Mouse (Mus musculus): Measurements from ENCODE around the gene Elp1. TPM values are rescaled to one million over a fixed set of nuclear protein-coding genes. Genes with fewer than 3 reads are reported as not detected.

The Elp1 gene
- polyA plus RNA-seq (2015; fragmentation: Nextera tagmentation; extraction: Ambion mirVana), result 64.7 and 68.7 TPM in 2 replicates

GRCm38 (mm10) chr4:56801907-56802668 lies at the start of gene Elp1, which contains the start of gene Fam206a:
Gene Elp1 (minus strand): TSS chr4:56802331.
Gene Fam206a (plus strand): TSS chr4:56802345.
- ATAC-seq, result peak; percentile 97
- H3K27me3 ChIP-seq (replicated peaks; ENCODE audit: control insufficient read depth, insufficient read depth, low read length), result no peaks in the 10 kb centered on the region
- H3K9me3 ChIP-seq (ENCODE audit: control insufficient read depth, low read length), result no peaks in the 10 kb centered on the region
- H3K4me1 ChIP-seq (replicated peaks; ENCODE audit: control insufficient read depth, insufficient read depth, low read length), result peaks cover 24% of the 10 kb centered on the region
- under 1% methylated on average over 72 of the region's 72 CpGs for WGBS
- H3K9ac ChIP-seq (replicated peaks; ENCODE audit: low read depth, low read length), result peak within 1 kb of the TSS; percentile 86
- peaks cover 25% of the 10 kb centered on the region for H3K36me3 ChIP-seq (ENCODE audit: control insufficient read depth, insufficient read depth)
- peak within 1 kb of the TSS; percentile 94 for H3K4me2 ChIP-seq (ENCODE audit: low read length)
- H3K27ac ChIP-seq (ENCODE audit: low read length), result peak within 1 kb of the TSS; percentile 87
- H3K4me3 ChIP-seq (replicated peaks; ENCODE audit: low read length), result peak within 1 kb of the TSS; percentile 89

DNA sequence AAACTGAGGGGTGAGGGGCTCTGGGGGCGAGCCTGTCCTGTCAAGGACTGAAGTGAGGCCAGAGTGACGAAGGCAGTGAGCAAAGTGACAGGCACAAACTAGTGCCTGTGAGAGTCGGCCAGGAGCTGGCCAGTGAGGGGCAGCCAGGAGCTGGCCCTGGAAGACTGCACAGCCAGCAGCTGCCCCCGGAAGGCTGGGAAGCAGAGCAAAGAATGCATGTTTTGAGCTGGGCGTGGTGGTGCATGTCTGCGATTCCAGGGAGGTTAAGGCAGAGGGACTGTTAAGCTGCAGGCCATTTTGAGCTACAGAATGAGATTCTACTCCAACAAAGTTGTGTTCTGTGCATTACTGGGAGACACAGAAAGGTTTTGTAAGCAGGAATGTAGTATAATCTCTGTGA lies 48.6 kb upstream of the Elp1 start:
- no peak overlapping the region for H3K27ac ChIP-seq (ENCODE audit: low read length)
- 37% methylated on average over 6 of the region's 6 CpGs for WGBS
- ATAC-seq, result no peak
- no peaks in the 10 kb centered on the region for H3K27me3 ChIP-seq (replicated peaks; ENCODE audit: control insufficient read depth, insufficient read depth, low read length)
- no peak overlapping the region for H3K4me3 ChIP-seq (replicated peaks; ENCODE audit: low read length)
- H3K9ac ChIP-seq (replicated peaks; ENCODE audit: low read depth, low read length), result no peak overlapping the region
- no peaks in the 10 kb centered on the region for H3K9me3 ChIP-seq (ENCODE audit: control insufficient read depth, low read length)
- no peak overlapping the region for H3K4me2 ChIP-seq (ENCODE audit: low read length)
- no peaks in the 10 kb centered on the region for H3K36me3 ChIP-seq (ENCODE audit: control insufficient read depth, insufficient read depth)
- no peaks in the 10 kb centered on the region for H3K4me1 ChIP-seq (replicated peaks; ENCODE audit: control insufficient read depth, insufficient read depth, low read length)

DNA sequence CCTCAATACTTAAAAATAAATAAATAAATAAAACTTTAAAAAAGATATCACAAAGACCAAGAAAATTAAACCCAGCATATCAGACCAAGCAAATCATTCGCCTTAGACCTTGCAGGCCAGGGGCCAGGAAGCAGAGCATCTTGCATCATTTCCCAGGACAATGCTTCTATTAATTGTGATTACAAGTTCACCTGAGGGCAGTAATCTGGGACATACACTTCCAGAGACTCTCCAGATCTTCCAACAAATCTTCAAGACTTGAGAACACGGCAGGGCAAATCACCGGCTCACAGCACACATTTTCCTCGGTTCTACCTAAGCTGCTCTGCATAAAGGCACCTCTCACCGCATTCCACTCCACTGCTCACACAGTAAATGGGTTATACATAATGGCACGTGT lies 45.9 kb upstream of the Elp1 start:
- Histone ChIP-seq H3K9ac (replicated peaks; ENCODE audit: low read depth, low read length) (no peak overlapping the region), H3K4me3 (replicated peaks; ENCODE audit: low read length) (no peak overlapping the region), H3K9me3 (ENCODE audit: control insufficient read depth, low read length) (no peaks in the 10 kb centered on the region; the same call in 1 of the 2 replicates), H3K4me2 (ENCODE audit: low read length) (no peak overlapping the region), H3K36me3 (ENCODE audit: control insufficient read depth, insufficient read depth) (peaks cover 7% of the 10 kb centered on the region; the same call in 1 of the 2 replicates), H3K27me3 (replicated peaks; ENCODE audit: control insufficient read depth, insufficient read depth, low read length) (no peaks in the 10 kb centered on the region), H3K4me1 (replicated peaks; ENCODE audit: control insufficient read depth, insufficient read depth, low read length) (no peaks in the 10 kb centered on the region), H3K27ac (ENCODE audit: low read length) (no peak overlapping the region)
- 86% methylated on average over 6 of the region's 6 CpGs for WGBS
- no peak for ATAC-seq

GRCm38 (mm10) chr4:56847400-56847799 lies 45.3 kb upstream of the Elp1 start:
- Histone ChIP-seq H3K4me2 (ENCODE audit: low read length) (no peak overlapping the region), H3K27ac (ENCODE audit: low read length) (no peak overlapping the region), H3K4me1 (replicated peaks; ENCODE audit: control insufficient read depth, insufficient read depth, low read length) (no peaks in the 10 kb centered on the region), H3K36me3 (ENCODE audit: control insufficient read depth, insufficient read depth) (peaks cover 7% of the 10 kb centered on the region; the same call in 1 of the 2 replicates), H3K9ac (replicated peaks; ENCODE audit: low read depth, low read length) (no peak overlapping the region), H3K27me3 (replicated peaks; ENCODE audit: control insufficient read depth, insufficient read depth, low read length) (no peaks in the 10 kb centered on the region), H3K4me3 (replicated peaks; ENCODE audit: low read length) (no peak overlapping the region), H3K9me3 (ENCODE audit: control insufficient read depth, low read length) (no peaks in the 10 kb centered on the region; the same call in 1 of the 2 replicates)
- ATAC-seq, result no peak
- WGBS, result 92% methylated on average over 3 of the region's 3 CpGs

DNA sequence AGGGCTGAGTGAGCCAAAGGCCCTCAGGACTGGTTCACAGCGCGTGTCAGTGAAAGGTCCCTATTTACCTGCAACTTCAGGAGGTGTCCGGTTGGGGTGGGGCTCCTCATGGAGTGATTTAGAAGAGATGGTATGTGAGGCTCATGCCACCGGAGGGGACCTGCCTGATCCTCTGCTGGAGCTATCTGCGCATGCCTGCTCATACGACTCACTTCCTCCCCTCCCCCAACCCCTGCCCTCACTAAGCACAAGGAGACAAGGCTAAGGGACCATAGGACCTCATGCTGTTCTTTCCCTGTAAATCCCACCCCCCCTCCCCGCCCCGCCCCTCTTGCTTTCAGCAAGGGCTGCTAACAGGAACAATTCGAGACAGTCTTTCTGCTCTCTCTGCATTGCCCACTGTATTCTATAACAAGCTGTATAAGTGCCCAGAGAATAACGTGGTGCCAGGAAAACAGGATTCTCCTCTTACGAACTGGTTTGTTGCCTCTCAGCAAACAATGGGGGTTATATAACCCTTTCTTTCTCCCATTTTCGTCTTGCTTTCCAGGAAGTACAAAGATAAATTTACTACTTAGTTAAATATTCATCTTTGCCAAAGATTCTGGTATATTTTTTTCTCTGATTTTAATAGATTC lies 43.9 kb upstream of the Elp1 start:
- H3K36me3 ChIP-seq (ENCODE audit: control insufficient read depth, insufficient read depth), result peaks cover 7% of the 10 kb centered on the region; the same call in 1 of the 2 replicates
- no peak overlapping the region for H3K4me3 ChIP-seq (replicated peaks; ENCODE audit: low read length)
- H3K27ac ChIP-seq (ENCODE audit: low read length), result no peak overlapping the region
- no peaks in the 10 kb centered on the region for H3K27me3 ChIP-seq (replicated peaks; ENCODE audit: control insufficient read depth, insufficient read depth, low read length)
- H3K4me2 ChIP-seq (ENCODE audit: low read length), result no peak overlapping the region
- H3K9ac ChIP-seq (replicated peaks; ENCODE audit: low read depth, low read length), result no peak overlapping the region
- H3K9me3 ChIP-seq (ENCODE audit: control insufficient read depth, low read length), result no peaks in the 10 kb centered on the region; the same call in 1 of the 2 replicates
- 59% methylated on average over 12 of the region's 12 CpGs for WGBS
- H3K4me1 ChIP-seq (replicated peaks; ENCODE audit: control insufficient read depth, insufficient read depth, low read length), result no peaks in the 10 kb centered on the region
- ATAC-seq, result no peak

GRCm38 (mm10) chr4:56844911-56845310 lies 42.8 kb upstream of the Elp1 start:
- Histone ChIP-seq H3K4me3 (replicated peaks; ENCODE audit: low read length) (no peak overlapping the region), H3K4me2 (ENCODE audit: low read length) (no peak overlapping the region), H3K36me3 (ENCODE audit: control insufficient read depth, insufficient read depth) (peaks cover 7% of the 10 kb centered on the region), H3K27ac (ENCODE audit: low read length) (no peak overlapping the region), H3K4me1 (replicated peaks; ENCODE audit: control insufficient read depth, insufficient read depth, low read length) (no peaks in the 10 kb centered on the region), H3K9me3 (ENCODE audit: control insufficient read depth, low read length) (no peaks in the 10 kb centered on the region; the same call in 1 of the 2 replicates), H3K27me3 (replicated peaks; ENCODE audit: control insufficient read depth, insufficient read depth, low read length) (no peaks in the 10 kb centered on the region), H3K9ac (replicated peaks; ENCODE audit: low read depth, low read length) (no peak overlapping the region)
- no peak for ATAC-seq
- WGBS, result 92% methylated on average over 4 of the region's 4 CpGs

- Histone ChIP-seq H3K4me2 (ENCODE audit: low read length) (no peak overlapping the region), H3K36me3 (ENCODE audit: control insufficient read depth, insufficient read depth) (peaks cover 7% of the 10 kb centered on the region), H3K27me3 (replicated peaks; ENCODE audit: control insufficient read depth, insufficient read depth, low read length) (no peaks in the 10 kb centered on the region), H3K9ac (replicated peaks; ENCODE audit: low read depth, low read length) (no peak overlapping the region), H3K4me3 (replicated peaks; ENCODE audit: low read length) (no peak overlapping the region), H3K4me1 (replicated peaks; ENCODE audit: control insufficient read depth, insufficient read depth, low read length) (no peaks in the 10 kb centered on the region), H3K27ac (ENCODE audit: low read length) (no peak overlapping the region), H3K9me3 (ENCODE audit: control insufficient read depth, low read length) (no peaks in the 10 kb centered on the region; the same call in 1 of the 2 replicates)
- 93% methylated on average over 2 of the region's 2 CpGs for WGBS
- no peak for ATAC-seq
These were observed 41.8 kb upstream of the Elp1 start for GRCm38 (mm10) chr4:56843963-56844362.

DNA sequence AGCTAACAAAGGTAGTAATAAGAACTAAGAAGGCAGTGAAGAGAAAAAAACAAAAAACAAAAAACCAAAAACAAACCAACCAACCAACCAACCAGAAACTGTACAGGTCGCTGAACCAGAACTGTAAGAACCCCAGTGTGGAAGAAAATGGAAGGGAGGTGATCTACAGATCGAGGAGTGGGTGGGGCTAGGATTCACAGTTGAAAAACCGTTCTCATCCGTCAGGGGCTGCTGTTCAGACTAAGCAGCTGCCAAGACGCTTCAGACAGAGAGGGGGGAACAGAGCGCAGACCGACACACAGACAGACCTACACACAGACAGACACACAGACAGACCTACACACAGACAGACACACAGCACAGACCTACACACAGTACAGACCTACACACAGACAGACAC lies 40.4 kb upstream of the Elp1 start:
- H3K9me3 ChIP-seq (ENCODE audit: control insufficient read depth, low read length), result no peaks in the 10 kb centered on the region; the same call in 1 of the 2 replicates
- H3K36me3 ChIP-seq (ENCODE audit: control insufficient read depth, insufficient read depth), result peaks cover 7% of the 10 kb centered on the region
- ATAC-seq, result no peak

DNA sequence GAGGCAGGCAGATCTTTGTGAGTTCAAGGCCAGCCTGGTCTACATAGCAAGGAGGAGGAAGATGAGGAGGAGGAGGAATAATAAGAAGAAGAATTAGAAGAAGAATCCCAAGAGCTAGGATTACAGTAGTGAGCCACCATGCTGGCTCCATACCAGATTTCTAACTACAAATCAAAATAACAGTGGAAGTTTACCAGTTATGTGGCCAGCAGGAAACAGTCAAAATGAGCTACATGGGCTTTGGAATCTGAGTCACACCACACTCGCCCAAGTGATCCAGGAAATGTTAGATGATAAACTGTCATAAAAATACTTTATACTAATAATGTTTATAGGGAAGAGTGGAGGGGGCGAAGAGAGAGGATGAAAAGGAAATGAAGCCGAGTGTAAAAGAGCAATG lies 38.2 kb upstream of the Elp1 start:
- Histone ChIP-seq H3K27me3 (replicated peaks; ENCODE audit: control insufficient read depth, insufficient read depth, low read length) (no peaks in the 10 kb centered on the region), H3K4me3 (replicated peaks; ENCODE audit: low read length) (no peak overlapping the region), H3K9ac (replicated peaks; ENCODE audit: low read depth, low read length) (no peak overlapping the region), H3K27ac (ENCODE audit: low read length) (no peak overlapping the region), H3K4me1 (replicated peaks; ENCODE audit: control insufficient read depth, insufficient read depth, low read length) (no peaks in the 10 kb centered on the region), H3K36me3 (ENCODE audit: control insufficient read depth, insufficient read depth) (peaks cover 7% of the 10 kb centered on the region), H3K9me3 (ENCODE audit: control insufficient read depth, low read length) (no peaks in the 10 kb centered on the region; the same call in 1 of the 2 replicates), H3K4me2 (ENCODE audit: low read length) (no peak overlapping the region)
- ATAC-seq, result no peak
- 89% methylated on average over 3 of the region's 3 CpGs for WGBS

More for the DNA sequence above, 40.4 kb upstream of the Elp1 start:
- H3K27ac ChIP-seq (ENCODE audit: low read length), result no peak overlapping the region
- 77% methylated on average over 7 of the region's 7 CpGs for WGBS
- no peaks in the 10 kb centered on the region for H3K4me1 ChIP-seq (replicated peaks; ENCODE audit: control insufficient read depth, insufficient read depth, low read length)
- no peaks in the 10 kb centered on the region for H3K27me3 ChIP-seq (replicated peaks; ENCODE audit: control insufficient read depth, insufficient read depth, low read length)
- H3K4me2 ChIP-seq (ENCODE audit: low read length), result no peak overlapping the region
- no peak overlapping the region for H3K9ac ChIP-seq (replicated peaks; ENCODE audit: low read depth, low read length)
- H3K4me3 ChIP-seq (replicated peaks; ENCODE audit: low read length), result no peak overlapping the region
